Mouse (Mus musculus) MEL (cell line): ENCODE results near the gene Nkpd1.
A peak's percentile ranks its signal among the peaks of the same experiment; 100 is the strongest.

Source experiments
- CHD1 ChIP-seq: IDR thresholded peaks from 2 replicates; pipeline ENCODE4 v1.6.1; 2012; ENCODE audit warnings: low read depth, mild to moderate bottlenecking, inconsistent platforms, low read length, improper control_type of control experiment
- CTCF ChIP-seq, 3 experiments: IDR thresholded peaks in 2 of 3; conservative IDR thresholded peaks in 1 of 3; 2 replicates each; pipeline ENCODE4 v1.5.1; 2011 to 2012; ENCODE audit warnings: low read length in 3 of 3, low read depth in 2 of 3, mild to moderate bottlenecking in 2 of 3, improper control_type of control experiment in 1 of 3, inconsistent platforms in 1 of 3, mixed read lengths in 1 of 3, moderate library complexity in 1 of 3; ENCODE audit not compliant: control insufficient read depth in 1 of 3, insufficient read depth in 1 of 3, poor library complexity in 1 of 3, severe bottlenecking in 1 of 3
- E2F4 ChIP-seq: IDR thresholded peaks from 2 replicates; pipeline ENCODE4 v1.6.1; 2011; ENCODE audit warnings: low read depth, low read length, improper control_type of control experiment, borderline replicate concordance
- EP300 ChIP-seq, 2 experiments: IDR thresholded peaks; 2 replicates each; pipeline ENCODE4 v1.6.1; 2011; ENCODE audit warnings: improper control_type of control experiment in 2 of 2, low read length in 2 of 2, low read depth in 1 of 2, mild to moderate bottlenecking in 1 of 2
- GATA1 ChIP-seq: IDR thresholded peaks from 2 replicates; pipeline ENCODE4 v1.6.1; 2011; ENCODE audit warnings: low read depth, low read length, improper control_type of control experiment
- JUND ChIP-seq: IDR thresholded peaks from 2 replicates; pipeline ENCODE4 v1.6.1; 2011; ENCODE audit warnings: low read depth, mild to moderate bottlenecking, improper control_type of control experiment, low read length
- NELFE ChIP-seq: IDR thresholded peaks from 2 replicates; pipeline ENCODE4 v1.6.1; 2011; ENCODE audit warnings: low read depth, low read length, improper control_type of control experiment
- POLR2A ChIP-seq, 2 experiments: IDR thresholded peaks; 2 replicates each; pipeline ENCODE4 v1.6.1; 2011 to 2012; ENCODE audit warnings: low read length in 2 of 2, mild to moderate bottlenecking in 2 of 2, control low read depth in 1 of 2, improper control_type of control experiment in 1 of 2, low read depth in 1 of 2, moderate library complexity in 1 of 2; ENCODE audit not compliant: control insufficient read depth in 1 of 2, insufficient read depth in 1 of 2, poor library complexity in 1 of 2
- TAL1 ChIP-seq: IDR thresholded peaks from 2 replicates; pipeline ENCODE4 v1.6.1; 2012; ENCODE audit warnings: mild to moderate bottlenecking, inconsistent platforms, low read length, moderate library complexity, mixed read lengths
- USF1 ChIP-seq: IDR thresholded peaks from 2 replicates; pipeline ENCODE4 v1.6.1; 2014; ENCODE audit warnings: low read depth, mild to moderate bottlenecking, inconsistent platforms, low read length, improper control_type of control experiment, moderate library complexity
- USF2 ChIP-seq, 2 experiments: IDR thresholded peaks; 2 replicates each; pipeline ENCODE4 v1.6.1; 2011 to 2012; ENCODE audit warnings: improper control_type of control experiment in 2 of 2, low read length in 2 of 2, borderline replicate concordance in 1 of 2, inconsistent platforms in 1 of 2, low read depth in 1 of 2, mild to moderate bottlenecking in 1 of 2; ENCODE audit not compliant: insufficient read depth in 1 of 2

- TF ChIP-seq CHD1 (no peak), EP300 (IDR thresholded peaks at IDR 0.05; ENCODE audit: low read depth in 1 of 2, low read length in 2 of 2) (no peak), GATA1 (no peak), POLR2A (IDR thresholded peaks at IDR 0.05; ENCODE audit: control insufficient read depth in 1 of 2, insufficient read depth in 1 of 2, low read depth in 1 of 2, low read length in 2 of 2, poor library complexity in 1 of 2) (no peak), CTCF (IDR thresholded peaks at IDR 0.05 in 2 of 3, conservative IDR thresholded peaks at IDR 0.05 in 1 of 3; ENCODE audit: control insufficient read depth in 1 of 3, insufficient read depth in 1 of 3, low read depth in 2 of 3, low read length in 3 of 3, poor library complexity in 1 of 3, severe bottlenecking in 1 of 3) (peak; percentile 62 to 72 (median 63)), USF1 (no peak), JUND (no peak), E2F4 (no peak), USF2 (IDR thresholded peaks at IDR 0.05; ENCODE audit: borderline replicate concordance in 1 of 2, insufficient read depth in 1 of 2, low read depth in 1 of 2, low read length in 2 of 2) (no peak), TAL1 (no peak), NELFE (no peak)
Observed at GRCm38 (mm10) chr7:19558965-19559364, 41.3 kb downstream of the Nkpd1 start.
